Mouse (Mus musculus) ES-Bruce4 (cell line): ENCODE measurements around the gene 2410015M20Rik. TPM values are rescaled to one million over a fixed set of nuclear protein-coding genes. Genes with fewer than 3 reads are reported as not detected.
A peak's percentile ranks its signal among the peaks of the same experiment; 100 is the strongest.

ENCODE experiments used
- H3K27ac ChIP-seq: 2 replicates; pipeline ENCODE4 v1.5.1; 2012; ENCODE audit warnings: low read length, inconsistent platforms; ENCODE audit not compliant: insufficient read depth
- H3K27me3 ChIP-seq: 2 replicates; pipeline ENCODE4 v1.6.1; 2012; ENCODE audit warnings: mild to moderate bottlenecking, low read length, inconsistent platforms; ENCODE audit not compliant: control insufficient read depth, poor library complexity, insufficient read depth, severe bottlenecking
- H3K36me3 ChIP-seq: 2 replicates; pipeline ENCODE4 v1.6.1; 2012; ENCODE audit warnings: inconsistent platforms, mild to moderate bottlenecking, low read length, moderate library complexity; ENCODE audit not compliant: control insufficient read depth, poor library complexity, insufficient read depth, severe bottlenecking
- H3K4me1 ChIP-seq: one replicate; pipeline ENCODE4 v1.8.1; 2011; ENCODE audit warnings: low read length; ENCODE audit not compliant: control insufficient read depth, insufficient read depth
- H3K4me3 ChIP-seq: 2 replicates; pipeline ENCODE4 v1.5.1; 2011; ENCODE audit warnings: low read depth, mild to moderate bottlenecking, low read length
- H3K9ac ChIP-seq: 2 replicates; pipeline ENCODE4 v1.6.1; 2012; ENCODE audit warnings: low read depth, mild to moderate bottlenecking, inconsistent platforms; ENCODE audit not compliant: poor library complexity, severe bottlenecking
- H3K9me3 ChIP-seq: replicated peaks from 2 replicates; pipeline ENCODE4 v1.6.1; 2012; ENCODE audit warnings: mild to moderate bottlenecking, low read length, inconsistent platforms; ENCODE audit not compliant: control insufficient read depth, poor library complexity, insufficient read depth, severe bottlenecking
- CTCF ChIP-seq: IDR thresholded peaks from one replicate; pipeline ENCODE4 v1.8.1; 2011; ENCODE audit warnings: low read depth, low read length
- EP300 ChIP-seq: IDR thresholded peaks from 2 replicates; pipeline ENCODE4 v1.6.1; 2011; ENCODE audit warnings: low read depth, low read length; ENCODE audit not compliant: insufficient read depth
- POLR2A ChIP-seq: IDR thresholded peaks from one replicate; pipeline ENCODE4 v1.8.1; 2011; ENCODE audit warnings: low read length; ENCODE audit not compliant: insufficient read depth
- polyA plus RNA-seq: library from polyadenylated mRNA; stranded (reverse); fragments of >200 nt; gene quantifications from 2 replicates; pipeline ENCODE4 v1.2.4, GENCODE M21; 2011; ENCODE audit warnings: low read depth; ENCODE audit not compliant: missing spikeins, insufficient read depth, insufficient read length

2410015M20Rik gene
- polyA plus RNA-seq, 1 experiment = 105 TPM

DNA sequence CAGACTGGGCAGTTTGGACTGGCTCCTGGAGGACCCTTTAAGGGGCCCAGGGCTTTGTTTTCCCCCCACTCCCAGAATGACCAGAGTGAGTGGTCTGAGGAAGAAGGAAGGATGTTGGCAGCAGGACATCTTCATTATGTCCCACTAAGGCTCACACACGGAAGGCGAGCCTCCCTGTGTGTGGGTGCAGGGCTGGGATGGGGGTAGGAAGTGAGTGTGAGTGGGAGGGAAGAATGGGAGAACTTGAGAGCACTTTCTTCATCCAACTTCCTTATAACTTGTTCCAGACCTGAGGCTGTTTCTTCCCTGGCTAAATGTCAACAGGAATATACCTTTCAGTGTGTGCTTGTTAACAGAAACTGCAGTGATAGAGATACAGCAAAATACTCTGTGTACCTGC lies 1.8 kb upstream of the 2410015M20Rik start:
- Histone ChIP-seq H3K9me3 (no peaks in the 10 kb centered on the region), H3K9ac (no peak overlapping the region), H3K27ac (peak overlapping the region; percentile 46; the same call in 1 of the 2 replicates), H3K4me1 (peaks cover 2% of the 10 kb centered on the region), H3K27me3 (no peaks in the 10 kb centered on the region), H3K4me3 (no peak overlapping the region), H3K36me3 (peaks cover 25% of the 10 kb centered on the region)
- TF ChIP-seq EP300 (no peak), POLR2A (no peak), CTCF (no peak)

- peaks cover 2% of the 10 kb centered on the region for H3K4me1 ChIP-seq
- H3K36me3 ChIP-seq = peaks cover 29% of the 10 kb centered on the region
- H3K9ac ChIP-seq = peak overlapping the region; percentile 81
- H3K9me3 ChIP-seq = no peaks in the 10 kb centered on the region
- no peak overlapping the region for H3K27ac ChIP-seq
- no peak for TF ChIP-seq EP300
- TF ChIP-seq POLR2A = no peak
- no peak for TF ChIP-seq CTCF
- H3K4me3 ChIP-seq = peak overlapping the region; percentile 97
- H3K27me3 ChIP-seq = no peaks in the 10 kb centered on the region
Measured at GRCm38 (mm10) chr17:56608699-56609098, 872 bp downstream of the 2410015M20Rik start.

- H3K9ac ChIP-seq = no peak overlapping the region
- H3K9me3 ChIP-seq = no peaks in the 10 kb centered on the region
- no peak overlapping the region for H3K4me3 ChIP-seq
- H3K27ac ChIP-seq = no peak overlapping the region
- no peak for TF ChIP-seq CTCF
- TF ChIP-seq POLR2A = no peak
- no peak for TF ChIP-seq EP300
- H3K27me3 ChIP-seq = no peaks in the 10 kb centered on the region
- peaks cover 39% of the 10 kb centered on the region for H3K36me3 ChIP-seq
- H3K4me1 ChIP-seq = peaks cover 2% of the 10 kb centered on the region
Measured at GRCm38 (mm10) chr17:56607521-56608062, 2.0 kb downstream of the 2410015M20Rik start.

GRCm38 (mm10) chr17:56605431-56605830 lies 4.1 kb downstream of the 2410015M20Rik start:
- TF ChIP-seq CTCF = no peak
- H3K36me3 ChIP-seq = peaks cover 52% of the 10 kb centered on the region

DNA sequence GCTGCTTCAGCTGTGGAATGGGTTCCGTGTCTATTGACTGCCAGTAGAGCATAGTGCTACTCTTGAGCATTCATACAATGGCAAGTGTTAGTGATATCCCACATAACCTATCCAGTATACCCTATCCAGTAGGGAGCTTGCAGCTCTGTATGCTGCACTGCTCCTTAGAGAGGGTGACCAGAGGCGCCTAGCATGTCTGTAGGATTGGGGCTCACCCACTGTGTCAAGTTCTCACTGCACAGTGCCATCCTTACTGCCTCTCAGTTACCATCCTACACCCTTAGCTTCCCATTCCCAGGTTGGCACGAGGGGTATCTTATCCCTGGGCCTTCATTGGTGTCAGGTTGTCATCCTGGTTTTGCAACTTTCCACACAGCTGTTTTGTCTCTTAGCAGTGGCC lies 5.1 kb downstream of the 2410015M20Rik start:
- TF ChIP-seq CTCF = no peak
- TF ChIP-seq POLR2A = no peak
- no peak for TF ChIP-seq EP300
- no peak overlapping the region for H3K4me3 ChIP-seq
- no peak overlapping the region for H3K9ac ChIP-seq
- H3K4me1 ChIP-seq = no peaks in the 10 kb centered on the region
- H3K36me3 ChIP-seq = peaks cover 62% of the 10 kb centered on the region
- H3K27ac ChIP-seq = no peak overlapping the region
- no peaks in the 10 kb centered on the region for H3K27me3 ChIP-seq
- H3K9me3 ChIP-seq = no peaks in the 10 kb centered on the region

More at GRCm38 (mm10) chr17:56605431-56605830, 4.1 kb downstream of the 2410015M20Rik start:
- H3K27ac ChIP-seq = no peak overlapping the region
- no peak overlapping the region for H3K9ac ChIP-seq
- no peak overlapping the region for H3K4me3 ChIP-seq
- no peaks in the 10 kb centered on the region for H3K9me3 ChIP-seq
- H3K27me3 ChIP-seq = no peaks in the 10 kb centered on the region
- no peaks in the 10 kb centered on the region for H3K4me1 ChIP-seq

GRCm38 (mm10) chr17:56604070-56604380 lies 5.5 kb downstream of the 2410015M20Rik start:
- Histone ChIP-seq H3K9ac (no peak overlapping the region), H3K4me3 (no peak overlapping the region), H3K27ac (no peak overlapping the region), H3K4me1 (no peaks in the 10 kb centered on the region), H3K36me3 (peaks cover 65% of the 10 kb centered on the region), H3K27me3 (no peaks in the 10 kb centered on the region), H3K9me3 (no peaks in the 10 kb centered on the region)
- TF ChIP-seq EP300 (no peak), CTCF (no peak), POLR2A (no peak)
